Mouse (Mus musculus) heart, embryonic 12.5 days (tissue): ENCODE data around the gene Nr1h4. TPM values are rescaled to one million over a fixed set of nuclear protein-coding genes. Genes with fewer than 3 reads are reported as not detected.
A peak's percentile ranks its signal among the peaks of the same experiment; 100 is the strongest.

Source experiments
- ATAC-seq: fragments of 200-750 bp; cut with Nextera tagmentation; 2 replicates; pipeline ENCODE4 v1.8.0; 2017; ENCODE audit warnings: moderate TSS enrichment, moderate library complexity; ENCODE audit not compliant: insufficient number of reproducible peaks, low FRiP score
- H3K27ac ChIP-seq: fragments of 300-500 bp; sonication (generic); 2 replicates; pipeline ENCODE4 v1.5.1; 2016; ENCODE audit warnings: mild to moderate bottlenecking, moderate library complexity; ENCODE audit not compliant: poor library complexity, severe bottlenecking
- H3K27me3 ChIP-seq: fragments of 300-500 bp; sonication (generic); replicated peaks from 2 replicates; pipeline ENCODE4 v1.6.1; 2016; ENCODE audit warnings: mild to moderate bottlenecking, moderate library complexity
- H3K36me3 ChIP-seq: fragments of 300-500 bp; sonication (generic); 2 replicates; pipeline ENCODE4 v1.6.1; 2016; ENCODE audit warnings: mild to moderate bottlenecking, moderate library complexity
- H3K4me1 ChIP-seq: fragments of 300-500 bp; sonication (generic); replicated peaks from 2 replicates; pipeline ENCODE4 v1.6.1; 2016; ENCODE audit warnings: mild to moderate bottlenecking
- H3K4me2 ChIP-seq: fragments of 300-500 bp; sonication (generic); 2 replicates; pipeline ENCODE4 v1.6.1; 2016; ENCODE audit warnings: mild to moderate bottlenecking, moderate library complexity
- H3K4me3 ChIP-seq: fragments of 300-500 bp; sonication (generic); 2 replicates; pipeline ENCODE4 v1.5.1; 2016; ENCODE audit warnings: mild to moderate bottlenecking
- H3K9ac ChIP-seq: fragments of 300-500 bp; sonication (generic); 2 replicates; pipeline ENCODE4 v1.6.1; 2016; ENCODE audit warnings: mild to moderate bottlenecking, moderate library complexity
- H3K9me3 ChIP-seq: fragments of 300-500 bp; sonication (generic); replicated peaks from 2 replicates; pipeline ENCODE4 v1.6.1; 2016; ENCODE audit warnings: mild to moderate bottlenecking, moderate library complexity
- WGBS: fragments of 180-500 bp; shearing (Covaris S2); methylation state at CpG from one replicate; pipeline ENCODE4 v1.1.7; 2016; 5-methylcytosine and 5-hydroxymethylcytosine counted together
- polyA plus RNA-seq: library from polyadenylated mRNA; unstranded; fragments of >200 nt; fragmentation: Nextera tagmentation; extraction: Ambion mirVana; gene quantifications from 2 replicates; pipeline ENCODE4 v1.2.1, GENCODE M21; 2016

The Nr1h4 gene
- polyA plus RNA-seq, 1 experiment from 2014 or later, result 1.3 TPM

DNA sequence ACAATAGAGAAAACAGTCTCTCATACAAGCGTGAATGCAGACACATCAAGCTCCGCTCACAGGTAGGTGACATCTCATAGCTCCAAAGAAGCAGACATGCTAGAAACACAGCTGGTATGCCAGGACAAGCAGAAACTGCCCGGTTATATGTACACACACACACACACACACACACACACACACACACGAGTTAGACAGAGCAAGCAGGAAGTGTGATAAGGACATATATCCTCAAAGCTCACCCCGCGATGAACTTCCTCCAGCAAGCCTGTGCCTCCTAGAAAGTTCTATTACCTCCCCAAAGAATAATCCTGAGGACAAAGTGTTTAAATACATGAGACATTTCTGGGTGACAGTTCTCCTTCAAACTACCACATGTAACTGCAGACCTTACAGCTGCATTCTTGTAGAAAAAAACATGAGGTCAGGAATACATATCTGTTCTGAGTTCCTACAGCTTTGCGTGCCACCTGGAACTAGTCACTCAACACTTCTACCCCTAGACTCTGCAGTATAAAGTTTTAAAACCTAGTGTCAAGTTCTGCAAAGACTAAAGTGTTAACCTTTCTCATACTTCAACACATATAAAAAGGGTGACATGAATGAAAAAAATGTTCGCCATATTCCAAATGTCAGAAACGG, 11.5 kb downstream of the Nr1h4 start:
- H3K4me2 ChIP-seq, result no peak overlapping the region; the same call in 1 of the 2 replicates
- H3K4me3 ChIP-seq, result no peak overlapping the region
- 34% methylated on average over 9 of the region's 9 CpGs for WGBS
- no peaks in the 10 kb centered on the region for H3K27me3 ChIP-seq
- H3K36me3 ChIP-seq, result no peaks in the 10 kb centered on the region
- ATAC-seq, result peak; percentile 72
- H3K27ac ChIP-seq, result peak overlapping the region; percentile 70
- no peak overlapping the region for H3K9ac ChIP-seq
- H3K9me3 ChIP-seq, result no peaks in the 10 kb centered on the region
- H3K4me1 ChIP-seq, result peaks cover 16% of the 10 kb centered on the region

DNA sequence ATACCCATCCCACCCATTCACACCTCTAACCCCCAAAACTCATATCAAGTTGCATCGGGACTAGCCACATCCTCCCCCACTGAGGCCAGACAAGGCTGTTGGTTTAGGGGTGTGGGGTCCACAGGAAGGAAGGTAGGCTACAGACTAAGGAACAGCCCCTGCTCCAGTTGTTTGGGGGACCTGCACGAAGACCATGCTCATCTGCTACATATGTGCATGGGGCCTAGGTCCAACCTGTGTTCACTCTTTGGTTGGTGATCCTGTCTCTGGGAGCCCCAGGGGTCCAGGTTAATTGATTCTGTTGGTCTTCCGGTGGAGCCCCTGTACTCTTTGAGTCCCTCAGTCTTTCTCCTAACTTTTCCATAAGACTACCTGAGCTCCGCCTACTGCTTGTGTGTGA, 13.0 kb downstream of the Nr1h4 start:
- no peaks in the 10 kb centered on the region for H3K9me3 ChIP-seq
- H3K27me3 ChIP-seq, result no peaks in the 10 kb centered on the region
- H3K9ac ChIP-seq, result no peak overlapping the region
- no peak overlapping the region for H3K27ac ChIP-seq
- peaks cover 13% of the 10 kb centered on the region for H3K4me1 ChIP-seq
- no peak for ATAC-seq
- no peaks in the 10 kb centered on the region for H3K36me3 ChIP-seq
- 82% methylated on average over 4 of the region's 4 CpGs for WGBS
- no peak overlapping the region for H3K4me2 ChIP-seq
- H3K4me3 ChIP-seq, result no peak overlapping the region

DNA sequence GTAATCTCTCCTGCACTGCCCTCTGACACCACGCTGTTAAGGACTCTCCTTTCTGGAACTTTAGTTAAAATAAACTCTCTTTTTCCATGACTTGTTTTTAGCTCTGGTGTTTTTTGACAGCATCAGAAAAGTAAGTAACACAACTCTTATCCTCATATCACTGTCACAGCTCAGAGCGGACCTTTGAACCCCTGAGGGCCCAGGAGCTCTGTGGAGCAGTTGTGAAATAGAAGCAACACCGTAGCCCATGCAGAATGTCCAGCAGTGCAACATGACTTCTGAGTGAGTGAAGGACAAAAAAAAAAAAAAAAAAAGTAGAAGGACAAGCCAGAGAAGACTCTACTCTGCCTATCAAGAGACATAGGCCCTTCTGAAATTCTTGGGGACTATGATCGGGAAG, 14.2 kb downstream of the Nr1h4 start:
- WGBS, result 65% methylated on average over 4 of the region's 4 CpGs
- ATAC-seq, result no peak
- H3K4me1 ChIP-seq, result peaks cover 13% of the 10 kb centered on the region

DNA sequence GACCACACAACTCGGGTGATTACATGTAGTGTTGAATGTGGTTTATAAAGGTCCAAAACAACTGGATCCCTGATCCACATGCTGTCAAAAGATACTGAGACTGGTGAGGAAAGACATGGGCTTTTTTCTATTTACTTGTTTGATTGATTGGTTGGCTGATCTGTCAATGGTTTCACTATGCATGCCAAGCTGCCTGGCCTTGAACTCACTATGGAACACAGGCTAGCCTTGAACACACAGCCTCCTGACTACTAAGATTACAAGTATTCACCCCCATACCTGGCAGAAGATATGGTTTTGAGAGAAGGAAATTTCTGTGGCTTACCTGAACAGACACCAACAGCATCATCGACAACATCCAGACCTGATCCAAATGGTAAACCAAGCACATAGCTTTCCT, 15.0 kb downstream of the Nr1h4 start:
- Histone ChIP-seq H3K4me3 (no peak overlapping the region), H3K27ac (no peak overlapping the region), H3K9ac (no peak overlapping the region), H3K4me1 (peaks cover 13% of the 10 kb centered on the region), H3K27me3 (no peaks in the 10 kb centered on the region), H3K9me3 (no peaks in the 10 kb centered on the region), H3K36me3 (no peaks in the 10 kb centered on the region), H3K4me2 (no peak overlapping the region)
- ATAC-seq, result no peak
- 87% methylated on average over 2 of the region's 2 CpGs for WGBS

More for the DNA sequence above, 14.2 kb downstream of the Nr1h4 start:
- no peak overlapping the region for H3K27ac ChIP-seq
- H3K9me3 ChIP-seq, result no peaks in the 10 kb centered on the region
- H3K36me3 ChIP-seq, result no peaks in the 10 kb centered on the region
- H3K4me2 ChIP-seq, result no peak overlapping the region
- no peak overlapping the region for H3K9ac ChIP-seq
- no peaks in the 10 kb centered on the region for H3K27me3 ChIP-seq
- no peak overlapping the region for H3K4me3 ChIP-seq

DNA sequence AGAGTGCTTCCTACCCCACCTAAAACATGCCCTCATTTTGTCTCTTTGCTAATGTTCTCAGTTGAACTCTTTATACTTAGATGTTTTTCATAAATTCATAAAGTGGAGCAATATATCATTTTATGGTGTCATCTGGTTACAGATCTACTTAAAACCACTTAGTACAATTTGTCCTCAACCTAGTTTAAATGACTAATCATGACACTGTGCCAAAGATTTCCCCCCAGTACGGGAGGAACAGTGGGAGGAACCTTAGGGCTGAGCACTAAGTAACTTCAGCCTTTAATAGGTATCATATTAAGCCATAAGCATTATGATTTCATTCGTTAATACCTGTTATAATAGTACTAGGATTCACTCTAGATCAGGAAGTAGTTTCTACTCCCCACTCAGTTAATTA, 17.6 kb downstream of the Nr1h4 start:
- ATAC-seq, result no peak
- no peak overlapping the region for H3K9ac ChIP-seq
- 66% methylated on average over 2 of the region's 2 CpGs for whole genome bisulfite sequencing

DNA sequence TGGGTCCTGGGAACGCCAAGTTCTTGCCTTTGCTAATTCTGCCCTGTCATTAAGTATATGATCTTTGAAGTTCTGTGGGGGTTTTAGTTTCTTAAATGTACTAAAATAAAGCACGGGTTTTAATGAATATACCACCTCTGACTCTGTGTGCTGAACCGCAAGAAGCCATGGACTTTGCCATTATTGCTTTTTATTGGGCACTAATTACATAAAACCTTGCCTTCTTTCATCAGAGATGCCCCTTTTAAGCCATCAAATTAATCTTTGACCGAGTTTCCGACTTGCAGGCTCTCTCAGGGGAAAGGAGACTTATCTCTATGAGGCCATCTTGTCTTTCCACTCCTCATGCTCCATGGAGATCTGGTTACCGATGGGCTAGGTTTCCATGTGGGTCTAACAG, 20.8 kb downstream of the Nr1h4 start:
- WGBS, result 69% methylated on average over 6 of the region's 6 CpGs

More for the DNA sequence above, 17.6 kb downstream of the Nr1h4 start:
- no peaks in the 10 kb centered on the region for H3K36me3 ChIP-seq
- H3K4me2 ChIP-seq, result no peak overlapping the region
- H3K27ac ChIP-seq, result no peak overlapping the region
- no peak overlapping the region for H3K4me3 ChIP-seq
- H3K4me1 ChIP-seq, result no peaks in the 10 kb centered on the region
- no peaks in the 10 kb centered on the region for H3K9me3 ChIP-seq
- no peaks in the 10 kb centered on the region for H3K27me3 ChIP-seq

DNA sequence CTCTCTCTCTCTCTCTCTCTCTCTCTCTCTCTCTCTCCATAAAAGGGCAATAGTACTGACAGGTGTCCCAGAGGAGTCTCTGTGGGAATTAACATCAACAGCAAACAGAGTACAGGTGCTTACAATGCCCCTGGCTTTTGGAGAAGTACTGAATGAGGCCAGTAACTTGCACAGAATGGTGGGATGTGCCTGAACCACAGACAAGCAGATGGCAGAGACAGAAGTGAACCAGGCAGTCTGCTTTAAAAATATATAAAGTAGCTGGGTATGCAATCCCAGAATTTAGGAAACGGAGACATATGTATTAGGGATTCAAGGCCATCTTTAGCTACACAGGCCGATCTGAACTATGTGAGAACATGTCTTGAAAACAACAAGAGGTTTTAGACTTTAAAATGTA, 22.8 kb downstream of the Nr1h4 start:
- H3K27me3 ChIP-seq, result no peaks in the 10 kb centered on the region
- peaks cover 2% of the 10 kb centered on the region; the same call in 1 of the 2 replicates for H3K4me1 ChIP-seq
- no peaks in the 10 kb centered on the region for H3K36me3 ChIP-seq
- no peak overlapping the region for H3K4me3 ChIP-seq
- no peak overlapping the region for H3K9ac ChIP-seq
- 77% methylated on average over 2 of the region's 2 CpGs for WGBS
- H3K4me2 ChIP-seq, result no peak overlapping the region
- H3K9me3 ChIP-seq, result 0 out of 2 replicates have a peak, but pooled peaks cover 4% of the 10 kb centered on the region
- no peak for ATAC-seq
- no peak overlapping the region for H3K27ac ChIP-seq

More for the DNA sequence above, 20.8 kb downstream of the Nr1h4 start:
- ATAC-seq, result no peak
- no peak overlapping the region for H3K4me2 ChIP-seq
- H3K4me3 ChIP-seq, result no peak overlapping the region
- H3K36me3 ChIP-seq, result no peaks in the 10 kb centered on the region
- H3K27me3 ChIP-seq, result no peaks in the 10 kb centered on the region
- H3K9ac ChIP-seq, result no peak overlapping the region
- 0 out of 2 replicates have a peak, but pooled peaks cover 4% of the 10 kb centered on the region for H3K9me3 ChIP-seq
- H3K27ac ChIP-seq, result no peak overlapping the region
- H3K4me1 ChIP-seq, result peaks cover 2% of the 10 kb centered on the region; the same call in 1 of the 2 replicates

DNA sequence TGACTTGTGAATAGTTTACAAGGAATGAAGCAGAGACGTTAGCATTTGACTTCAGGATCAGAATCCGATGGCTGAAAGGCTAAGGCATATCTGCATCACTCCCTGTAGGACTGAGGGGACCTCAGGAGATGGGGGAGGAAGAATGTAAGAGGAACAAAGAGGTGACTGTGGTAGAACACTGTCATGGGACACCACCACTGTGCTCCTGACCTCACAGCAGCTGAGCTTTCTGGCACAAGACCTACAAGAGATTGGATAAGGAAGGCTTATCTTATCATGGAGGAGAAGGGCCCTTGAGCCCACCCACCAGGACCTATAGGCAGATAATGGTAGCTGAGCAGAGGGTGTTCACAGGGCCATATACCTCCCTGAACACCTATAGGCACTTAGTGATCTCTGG, 24.8 kb downstream of the Nr1h4 start:
- no peak overlapping the region for H3K4me3 ChIP-seq
- 39% methylated on average over 2 of the region's 2 CpGs for WGBS
- H3K36me3 ChIP-seq, result no peaks in the 10 kb centered on the region
- H3K4me1 ChIP-seq, result peaks cover 2% of the 10 kb centered on the region; the same call in 1 of the 2 replicates
- no peak overlapping the region for H3K4me2 ChIP-seq
- H3K27me3 ChIP-seq, result no peaks in the 10 kb centered on the region
- H3K27ac ChIP-seq, result no peak overlapping the region
- no peak overlapping the region for H3K9ac ChIP-seq
- H3K9me3 ChIP-seq, result 0 out of 2 replicates have a peak, but pooled peaks cover 4% of the 10 kb centered on the region
- ATAC-seq, result no peak

DNA sequence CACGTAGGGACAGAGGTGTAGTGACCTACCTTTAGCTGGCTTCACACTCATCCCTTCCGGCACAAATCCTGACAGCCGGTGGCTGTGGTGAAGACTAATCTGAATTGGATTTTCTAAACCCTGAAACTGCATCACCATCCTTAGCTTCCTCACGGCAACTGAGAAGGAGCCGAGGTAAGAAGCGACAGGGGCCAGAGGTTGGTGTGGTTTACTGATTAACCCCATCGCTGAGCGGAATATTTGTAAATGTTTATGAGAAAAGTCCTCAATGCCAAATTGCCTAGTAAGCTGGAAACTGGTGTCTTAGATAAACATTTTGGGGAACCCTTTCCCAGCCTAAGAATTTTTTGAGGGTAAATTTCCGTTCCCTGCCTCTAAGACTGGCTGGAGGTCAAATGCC, 26.9 kb downstream of the Nr1h4 start:
- WGBS, result 84% methylated on average over 9 of the region's 9 CpGs
- Histone ChIP-seq H3K4me2 (no peak overlapping the region), H3K4me1 (peaks cover 2% of the 10 kb centered on the region; the same call in 1 of the 2 replicates), H3K9me3 (0 out of 2 replicates have a peak, but pooled peaks cover 4% of the 10 kb centered on the region), H3K27me3 (no peaks in the 10 kb centered on the region), H3K36me3 (no peaks in the 10 kb centered on the region), H3K9ac (no peak overlapping the region), H3K4me3 (no peak overlapping the region), H3K27ac (no peak overlapping the region)
- no peak for ATAC-seq

DNA sequence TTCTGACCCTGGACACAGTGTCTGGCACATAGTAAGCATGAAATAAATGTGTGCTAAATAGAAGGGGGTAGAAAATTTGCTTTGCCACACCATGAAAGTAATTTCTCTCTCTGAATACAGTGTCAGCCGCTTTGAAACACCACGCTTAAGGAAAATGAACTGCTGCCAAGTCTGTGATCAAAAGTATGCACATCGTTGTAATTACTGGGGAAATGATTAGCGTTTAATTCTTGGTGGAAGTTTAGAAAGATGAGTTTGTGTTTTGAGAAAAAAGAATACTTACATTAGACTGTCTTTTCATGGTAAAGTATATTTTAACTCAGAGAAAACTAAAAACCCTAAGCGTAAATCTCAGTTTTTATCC, 27.8 kb downstream of the Nr1h4 start:
- H3K27ac ChIP-seq, result no peak overlapping the region

DNA sequence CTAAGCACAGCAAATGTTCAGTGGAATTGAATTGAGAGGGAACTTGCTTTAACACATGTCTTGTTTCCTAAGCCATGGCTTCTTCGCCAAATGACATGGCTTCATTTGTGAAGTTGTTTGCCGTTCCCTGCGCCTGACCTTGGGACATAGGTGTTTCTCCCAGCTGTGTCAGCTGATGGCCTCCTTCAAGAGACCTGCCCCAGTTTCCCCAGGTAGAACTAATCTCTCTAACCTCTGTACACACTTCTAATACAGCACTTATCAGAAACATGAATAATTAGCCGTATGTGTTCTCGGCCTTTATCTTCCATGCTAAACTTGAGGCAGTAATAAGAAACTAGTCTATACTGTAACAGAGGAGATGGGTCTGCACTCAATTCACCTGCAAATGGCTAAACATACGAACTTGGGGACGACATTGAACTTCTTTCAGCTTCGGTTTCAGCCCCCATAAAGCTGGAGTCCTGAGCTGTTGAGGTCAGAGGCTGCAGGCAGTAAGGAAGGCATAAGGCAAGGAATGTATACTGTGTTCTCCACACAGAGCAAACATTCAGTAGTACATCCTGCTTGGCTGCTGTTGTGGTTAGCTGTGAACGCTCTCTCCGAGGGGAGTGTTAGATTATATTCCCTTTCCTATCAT, 28.3 kb downstream of the Nr1h4 start:
- Histone ChIP-seq H3K27ac (no peak overlapping the region), H3K36me3 (no peaks in the 10 kb centered on the region), H3K9me3 (0 out of 2 replicates have a peak, but pooled peaks cover 4% of the 10 kb centered on the region), H3K4me1 (peaks cover 2% of the 10 kb centered on the region; the same call in 1 of the 2 replicates), H3K4me2 (no peak overlapping the region), H3K4me3 (no peak overlapping the region), H3K9ac (no peak overlapping the region), H3K27me3 (no peaks in the 10 kb centered on the region)
- WGBS, result 78% methylated on average over 10 of the region's 10 CpGs
- ATAC-seq, result no peak

More for the DNA sequence above, 27.8 kb downstream of the Nr1h4 start:
- no peak overlapping the region for H3K4me3 ChIP-seq
- no peak overlapping the region for H3K4me2 ChIP-seq
- H3K27me3 ChIP-seq, result no peaks in the 10 kb centered on the region
- H3K36me3 ChIP-seq, result no peaks in the 10 kb centered on the region
- WGBS, result 80% methylated on average over 5 of the region's 5 CpGs
- ATAC-seq, result no peak
- no peak overlapping the region for H3K9ac ChIP-seq
- 0 out of 2 replicates have a peak, but pooled peaks cover 4% of the 10 kb centered on the region for H3K9me3 ChIP-seq
- H3K4me1 ChIP-seq, result peaks cover 2% of the 10 kb centered on the region; the same call in 1 of the 2 replicates
